Mouse (Mus musculus): ENCODE results near the gene Camkk2.

Camkk2 gene

GRCm38 (mm10) chr5:122782066-122782465 lies 2.9 kb upstream of the Camkk2 start:
- no peak for DNase-seq (ENCODE audit: low read depth)

DNA sequence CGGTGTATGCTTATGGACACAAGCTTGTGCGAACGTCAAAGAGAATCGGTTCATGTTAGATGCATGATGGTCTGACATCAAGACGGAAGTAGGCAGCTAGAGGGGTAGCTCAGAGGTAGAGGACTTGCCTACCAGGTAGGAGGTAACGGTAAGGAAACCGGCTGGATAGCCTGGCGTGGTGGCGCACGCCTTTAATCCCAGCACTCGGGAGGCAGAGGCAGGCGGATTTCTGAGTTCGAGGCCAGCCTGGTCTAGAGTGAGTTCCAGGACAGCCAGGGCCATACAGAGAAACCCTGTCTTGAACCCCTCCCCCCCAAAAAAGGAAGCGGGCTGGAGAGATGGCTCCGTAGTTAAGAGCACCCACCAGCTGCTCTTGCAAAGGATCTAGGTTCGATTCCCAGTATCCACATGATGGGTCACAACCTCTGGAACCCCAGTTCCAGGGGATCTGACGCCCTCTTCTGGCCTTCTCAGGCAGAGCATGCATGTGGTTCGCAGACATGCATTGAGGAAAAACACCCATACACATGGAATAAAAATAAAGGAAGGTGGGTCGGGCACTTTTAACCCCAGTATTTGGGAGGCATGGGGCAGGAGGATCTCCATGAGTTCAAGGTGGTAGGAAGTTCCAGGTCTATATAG lies 1.7 kb upstream of the Camkk2 start:
- peak; percentile 42 for DNase-seq (ENCODE audit: low read depth)

- DNase-seq (ENCODE audit: low read depth), result peak; percentile 56
Observed at GRCm38 (mm10) chr5:122778231-122779226, 680 bp downstream of the Camkk2 start.

DNA sequence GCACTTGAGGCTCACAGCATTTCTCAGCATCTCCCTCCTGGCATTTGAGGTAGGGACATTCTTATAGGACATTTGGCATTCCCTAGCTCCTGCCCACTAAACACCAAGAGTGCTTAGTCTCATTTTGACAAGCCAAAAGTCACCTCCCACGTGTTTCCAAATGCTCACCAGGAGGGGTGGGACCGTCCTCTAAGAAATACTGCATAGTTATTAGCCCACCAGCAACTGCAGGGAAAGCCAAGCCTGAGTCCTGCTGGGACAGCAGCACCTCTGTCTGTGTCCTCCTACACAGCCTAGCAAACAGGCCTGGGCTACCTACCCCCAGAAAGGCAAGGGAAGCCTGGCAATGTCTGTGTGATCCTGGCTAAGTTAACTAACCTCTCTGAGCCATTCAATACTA lies 1.9 kb downstream of the Camkk2 start:
- DNase-seq (ENCODE audit: low read depth), result no peak

- no peak for DNase-seq (ENCODE audit: low read depth)
Observed at GRCm38 (mm10) chr5:122775646-122776286, 3.4 kb downstream of the Camkk2 start.

DNA sequence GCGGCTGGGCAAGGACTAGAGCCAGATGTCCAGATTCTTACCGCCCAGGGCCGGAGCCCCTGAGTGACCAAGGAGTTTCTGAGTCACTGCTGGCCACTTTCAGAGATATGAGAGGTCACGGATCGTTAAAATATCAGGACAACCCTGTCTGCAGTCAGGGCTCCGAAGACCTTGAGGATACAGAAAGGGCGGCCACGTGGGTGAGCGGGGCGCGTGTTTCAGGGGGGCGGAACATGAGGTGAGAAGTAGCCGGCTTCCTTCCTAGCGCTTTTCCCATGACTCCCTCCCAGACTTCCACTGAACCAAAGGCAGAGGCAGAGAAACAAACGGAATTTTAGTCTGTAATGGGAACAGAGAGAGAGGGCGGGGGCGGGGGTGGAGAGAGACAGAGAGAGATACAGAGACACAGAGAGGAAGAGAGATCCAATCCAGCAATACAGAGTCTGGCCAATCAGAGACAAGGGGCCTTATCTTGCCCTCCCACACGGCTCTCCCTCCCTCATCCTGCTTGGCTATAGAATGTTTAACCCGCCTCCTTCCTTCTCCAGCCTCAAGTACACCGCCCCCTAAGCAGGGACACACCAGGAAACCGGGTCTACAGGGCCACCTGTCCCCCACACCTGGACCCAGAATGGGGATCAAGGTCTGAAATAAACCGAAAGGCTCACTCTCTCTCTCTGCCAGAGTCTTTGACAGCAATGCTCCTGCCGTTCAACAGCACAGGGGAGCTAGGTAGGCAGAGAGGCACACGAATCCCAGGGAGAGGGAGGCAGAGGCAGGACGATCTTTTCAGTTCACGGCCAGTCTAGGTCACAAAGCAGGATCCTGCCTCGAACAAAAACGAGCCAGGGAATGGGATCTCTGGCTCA lies 4.2 kb downstream of the Camkk2 start:
- DNase-seq (ENCODE audit: low read depth), result no peak

DNA sequence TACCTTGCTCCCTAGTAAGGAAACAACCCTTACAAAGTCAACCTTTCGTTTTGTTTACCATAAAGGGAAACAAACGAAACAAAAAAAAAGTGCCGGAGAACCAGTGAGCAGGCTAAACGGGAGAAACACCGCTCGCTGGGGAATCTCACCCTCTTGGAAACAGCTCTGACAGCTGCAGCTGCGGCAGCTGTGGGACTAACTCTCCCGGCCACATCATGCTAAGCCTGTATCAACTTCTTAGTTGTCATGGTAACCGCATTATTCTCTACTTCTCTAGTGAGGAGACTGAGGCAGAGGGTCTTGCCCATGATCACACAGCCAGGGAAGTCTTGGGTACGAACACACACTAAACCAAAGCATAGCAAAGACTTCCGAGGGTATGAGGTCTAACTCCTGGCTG lies 5.5 kb downstream of the Camkk2 start:
- DNase-seq (ENCODE audit: low read depth), result no peak

DNA sequence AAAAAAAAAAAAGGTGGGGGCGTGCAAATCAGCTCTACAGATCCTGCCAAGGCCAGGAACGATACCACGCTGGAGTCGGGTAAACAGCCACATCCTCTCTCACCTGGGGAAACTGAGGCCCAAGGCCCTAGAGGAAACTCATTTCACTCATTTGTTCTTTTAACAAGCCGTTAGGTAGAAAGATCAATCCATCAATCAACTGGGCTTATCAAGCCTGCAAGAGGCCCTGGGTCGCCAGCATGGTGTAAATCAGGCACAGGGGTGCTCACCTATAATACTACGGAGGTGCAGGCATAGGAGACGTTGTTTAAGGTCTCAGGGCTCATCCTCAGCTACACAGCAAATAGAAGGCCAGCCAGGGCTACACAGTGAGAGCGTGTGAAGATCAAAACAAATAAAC lies 7.8 kb downstream of the Camkk2 start:
- no peak for DNase-seq (ENCODE audit: low read depth)

- no peak for DNase-seq (ENCODE audit: low read depth)
Observed at GRCm38 (mm10) chr5:122770806-122771261, 8.4 kb downstream of the Camkk2 start.

DNA sequence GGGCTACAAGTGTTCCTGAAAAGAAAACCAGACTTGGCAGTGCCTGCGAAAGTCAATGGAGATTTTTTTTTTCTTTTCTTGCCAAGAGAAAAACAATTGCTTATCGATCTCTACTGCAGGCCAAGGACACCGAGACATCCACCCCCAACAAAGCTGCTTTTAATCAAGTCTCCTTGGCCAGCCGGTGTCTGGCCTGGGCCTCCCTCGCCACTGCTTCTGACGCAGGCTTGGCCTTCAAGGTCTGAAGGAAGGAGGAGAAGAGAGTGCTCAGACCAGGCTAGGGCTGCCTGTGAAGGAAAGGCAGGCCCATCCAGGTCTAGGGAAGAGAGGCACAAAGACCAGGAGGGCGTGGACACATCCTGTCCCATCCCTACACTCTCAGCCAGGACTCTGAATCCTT lies 8.9 kb downstream of the Camkk2 start:
- DNase-seq (ENCODE audit: low read depth), result no peak

GRCm38 (mm10) chr5:122769101-122769568 lies 10.1 kb downstream of the Camkk2 start:
- no peak for DNase-seq (ENCODE audit: low read depth)

- no peak for DNase-seq (ENCODE audit: low read depth)
Observed at GRCm38 (mm10) chr5:122767283-122767682, 11.9 kb downstream of the Camkk2 start.

GRCm38 (mm10) chr5:122764032-122764464 lies 15.2 kb downstream of the Camkk2 start:
- DNase-seq (ENCODE audit: low read depth), result no peak

DNA sequence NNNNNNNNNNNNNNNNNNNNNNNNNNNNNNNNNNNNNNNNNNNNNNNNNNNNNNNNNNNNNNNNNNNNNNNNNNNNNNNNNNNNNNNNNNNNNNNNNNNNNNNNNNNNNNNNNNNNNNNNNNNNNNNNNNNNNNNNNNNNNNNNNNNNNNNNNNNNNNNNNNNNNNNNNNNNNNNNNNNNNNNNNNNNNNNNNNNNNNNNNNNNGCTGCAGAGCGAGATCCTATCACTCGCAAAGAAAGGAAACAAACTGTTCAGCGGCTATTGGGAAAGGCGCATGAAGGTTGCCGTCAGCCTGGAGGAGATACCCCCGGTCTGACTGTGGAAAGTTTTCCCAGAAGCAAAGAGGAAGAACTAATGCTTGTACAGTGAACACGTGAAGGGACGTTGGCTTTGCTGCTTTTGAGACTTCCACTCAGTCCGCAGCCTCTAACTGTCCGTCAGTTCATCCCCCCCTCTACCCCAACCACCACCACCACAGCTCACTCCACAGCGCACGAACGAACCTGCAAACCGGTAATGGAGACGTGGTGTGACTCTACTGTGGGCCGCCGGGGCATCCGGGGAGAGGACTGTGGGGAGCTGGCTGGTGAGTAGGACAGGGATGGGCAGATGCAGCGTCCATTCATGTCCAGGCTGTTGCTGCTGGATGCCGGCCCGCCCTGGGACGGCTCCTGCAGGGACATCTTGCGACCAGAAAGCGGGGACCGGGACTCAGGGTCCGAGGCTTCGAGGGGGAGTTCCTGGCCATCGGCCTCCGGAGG lies 15.8 kb downstream of the Camkk2 start:
- no peak for DNase-seq (ENCODE audit: low read depth)

DNA sequence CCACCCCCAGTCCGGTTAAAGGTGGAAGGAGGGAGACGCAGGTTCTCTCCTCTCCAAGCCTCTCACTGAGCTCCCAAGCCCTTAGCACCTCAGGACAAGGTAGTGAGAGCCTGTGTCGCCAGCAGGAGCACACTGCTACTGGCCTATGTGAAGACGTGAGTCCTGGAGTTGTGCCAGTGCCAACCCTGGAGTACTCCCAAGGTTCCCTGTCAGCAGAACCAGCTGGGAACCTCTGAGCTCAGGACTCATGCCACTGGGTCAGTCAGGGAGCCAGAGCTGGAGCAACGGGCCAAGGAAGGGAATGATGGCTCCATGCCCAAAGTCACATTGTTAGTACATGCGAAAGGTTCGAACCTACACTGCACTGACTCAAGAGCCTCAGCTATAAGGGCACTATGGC lies 22.5 kb downstream of the Camkk2 start:
- DNase-seq (ENCODE audit: low read depth), result no peak

GRCm38 (mm10) chr5:122756144-122756543 lies 23.1 kb downstream of the Camkk2 start:
- DNase-seq (ENCODE audit: low read depth), result no peak

GRCm38 (mm10) chr5:122755620-122756019 lies 23.6 kb downstream of the Camkk2 start:
- DNase-seq (ENCODE audit: low read depth), result no peak

- no peak for DNase-seq (ENCODE audit: low read depth)
Observed at GRCm38 (mm10) chr5:122754477-122754876, 24.7 kb downstream of the Camkk2 start.

DNA sequence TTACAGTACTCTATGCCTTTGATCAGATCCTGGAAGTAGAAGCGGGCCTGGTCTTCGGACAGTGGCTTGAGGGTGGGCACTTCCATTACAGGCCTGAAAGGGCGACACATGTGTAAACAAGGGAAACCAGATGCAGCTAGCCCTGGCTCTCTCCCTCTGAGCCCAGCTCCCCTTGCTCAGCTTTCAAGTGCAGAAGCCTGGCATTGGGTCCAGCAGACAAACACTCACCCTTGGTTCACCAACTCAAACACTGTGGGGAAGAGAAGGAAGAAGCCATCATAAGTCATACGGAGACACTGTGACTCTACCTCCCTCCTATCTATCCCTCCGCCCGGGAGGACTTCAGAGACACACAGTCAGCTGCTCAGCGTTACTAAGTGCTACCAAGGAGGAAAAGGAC lies 31.3 kb downstream of the Camkk2 start:
- DNase-seq (ENCODE audit: low read depth), result no peak

GRCm38 (mm10) chr5:122743880-122744422 lies 35.3 kb downstream of the Camkk2 start:
- DNase-seq (ENCODE audit: low read depth), result no peak
